Mouse (Mus musculus) frontal cortex, adult (tissue): ENCODE results near the gene Txndc11.
"Not testable (repeated sequence)": the region's sequence is repeated elsewhere in the genome, so short reads cannot be mapped to it uniquely, and the experiment has no call there.

Source experiments
- ATAC-seq: cut with Nextera tagmentation; 2 replicates; pipeline ENCODE4 v1.9.2; 2017; ENCODE audit warnings: mild to moderate bottlenecking, moderate library complexity, mixed read lengths; ENCODE audit not compliant: low TSS enrichment

The Txndc11 gene

DNA sequence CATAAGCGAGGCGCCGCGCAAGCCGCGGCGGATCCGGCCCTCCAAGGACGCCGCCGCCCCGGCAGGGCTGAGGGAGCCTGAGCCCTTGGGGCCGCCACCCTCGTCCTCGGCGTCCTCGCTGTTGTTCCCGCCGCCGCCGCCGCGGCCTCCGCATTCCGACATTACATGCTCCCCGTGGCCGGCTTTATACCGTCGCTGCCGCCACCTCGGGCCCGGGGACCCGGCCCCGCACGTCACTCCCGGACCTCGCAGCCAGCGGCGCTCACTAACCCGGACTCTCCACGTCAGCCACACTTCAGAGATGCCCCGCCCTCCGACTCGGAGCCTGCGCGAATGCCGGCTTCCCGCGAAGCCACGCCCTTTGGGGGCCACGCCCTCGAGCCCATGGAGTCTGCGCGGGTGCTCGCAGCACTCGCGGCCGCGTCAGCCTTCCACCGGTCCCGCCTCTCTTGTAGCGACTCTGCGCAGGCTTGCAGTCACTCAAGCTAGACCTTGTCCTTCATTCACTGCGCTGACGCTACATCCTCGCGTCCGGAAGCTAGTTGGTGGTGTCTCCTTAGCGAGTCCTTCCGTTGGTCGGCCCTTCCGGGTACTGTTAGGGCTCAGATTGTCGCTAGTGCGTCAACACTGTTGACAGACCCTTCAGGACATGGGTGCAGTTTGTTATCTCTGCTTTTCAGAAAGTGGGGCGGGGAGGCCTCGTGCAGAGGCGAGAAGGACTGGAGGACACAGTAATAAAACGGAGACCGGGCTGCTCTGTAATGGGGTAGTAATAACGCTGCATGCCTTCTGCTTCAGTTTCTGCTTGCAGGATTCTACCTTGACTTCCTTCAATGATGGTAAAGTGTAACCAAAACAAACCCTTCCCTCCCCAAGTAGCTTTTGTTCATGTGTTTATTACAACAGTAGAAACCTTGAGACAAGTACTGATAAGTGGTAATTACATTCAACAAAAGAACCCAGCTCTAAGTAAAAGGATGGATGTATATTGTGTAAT, at the start of gene Txndc11:
Txndc11 (minus strand) TSS at position 303 of the 997 bp plus-strand sequence.
- peak; percentile 96 for ATAC-seq

DNA sequence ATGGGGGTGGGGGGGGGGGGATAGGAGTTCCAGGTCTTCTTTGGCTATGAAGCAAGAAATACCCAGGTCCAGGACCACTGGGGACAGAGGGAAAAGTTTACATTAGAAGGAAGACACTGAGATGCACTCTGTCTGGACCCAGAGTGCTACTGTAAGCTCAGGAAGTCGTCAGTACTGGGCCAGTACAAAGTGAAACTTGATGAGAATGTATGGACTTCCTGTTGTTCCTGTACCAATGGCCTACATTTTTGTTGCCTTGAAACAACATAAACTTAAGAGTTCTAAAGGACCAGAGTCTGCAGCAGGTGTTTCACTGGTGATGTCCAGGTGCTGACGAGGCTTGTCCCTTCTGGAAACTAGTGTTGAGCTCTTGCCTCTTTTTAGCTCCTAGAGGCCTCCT, 43.0 kb upstream of the Txndc11 start:
- no peak for ATAC-seq

- ATAC-seq: no peak
Measured at GRCm38 (mm10) chr16:11176884-11177244, 42.4 kb upstream of the Txndc11 start.

DNA sequence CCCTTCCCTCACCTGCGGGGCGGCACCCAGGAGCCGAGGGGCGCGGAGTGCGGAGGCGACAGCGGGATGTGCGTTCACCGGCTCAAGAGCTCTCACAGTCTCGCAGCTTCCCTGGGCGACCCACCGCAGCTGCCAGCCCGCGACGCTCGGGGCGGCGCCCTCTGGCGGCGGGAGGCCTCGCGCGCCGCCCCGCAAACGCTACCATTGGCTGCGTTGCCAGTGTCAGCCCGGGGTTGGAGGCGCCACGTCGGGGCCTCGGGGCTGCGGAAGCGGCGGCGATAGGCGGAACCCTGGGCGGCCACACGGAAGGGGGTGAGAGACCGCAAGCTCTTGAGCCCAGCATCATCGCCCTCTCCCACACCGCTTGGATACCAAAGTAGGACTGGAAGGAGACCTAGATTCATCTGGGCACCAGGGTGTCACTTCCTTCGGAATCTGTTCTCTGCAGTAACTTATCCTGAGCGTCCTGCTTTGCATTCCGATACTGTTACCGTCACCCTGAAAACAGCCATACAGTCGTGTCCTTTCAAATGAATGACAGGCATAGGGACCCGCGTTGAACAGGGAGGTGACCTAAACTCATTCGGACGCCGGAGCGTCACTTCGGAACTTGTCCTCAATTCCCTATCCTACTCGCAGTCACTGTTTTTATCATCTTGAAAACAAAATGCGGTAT, 41.9 kb upstream of the Txndc11 start, which contains the start of gene Zc3h7a:
Zc3h7a (minus strand) TSS at position 186 of the 676 bp plus-strand sequence.
- peak; percentile 95 for ATAC-seq

DNA sequence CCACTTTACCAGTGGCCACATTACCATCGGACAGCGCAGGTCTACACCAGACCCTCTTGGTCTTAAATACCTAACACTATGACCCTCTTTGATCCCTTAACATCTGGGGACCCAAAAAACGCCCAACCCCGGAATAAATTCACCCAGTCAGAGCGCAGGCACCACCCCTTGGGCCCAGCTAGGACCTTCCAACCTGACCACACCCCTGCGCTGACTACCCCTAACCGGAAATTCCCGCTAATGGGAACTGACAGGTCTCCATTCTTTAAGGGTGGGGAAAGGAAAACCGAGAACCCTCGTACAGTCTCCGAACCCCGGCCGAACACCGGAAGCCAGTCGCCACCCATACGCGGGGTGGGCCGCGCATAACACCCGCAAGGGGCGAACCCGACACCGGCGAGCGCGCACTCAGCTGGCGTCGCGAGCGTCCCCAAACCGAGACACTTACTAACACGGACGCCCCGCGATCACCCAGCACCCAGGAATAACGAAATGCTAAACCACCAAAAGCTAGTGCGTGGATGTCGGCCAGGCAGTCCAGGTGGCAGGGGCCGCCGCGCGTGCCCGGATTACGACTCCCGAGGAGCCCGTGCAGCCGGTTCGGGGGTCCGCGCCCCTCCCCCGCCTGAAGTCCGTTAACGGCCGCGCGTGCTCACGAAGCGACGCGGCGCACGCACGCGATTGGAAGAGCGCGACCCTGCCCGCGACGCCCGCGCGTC, 41.2 kb upstream of the Txndc11 start:
- ATAC-seq: peak; percentile 20

DNA sequence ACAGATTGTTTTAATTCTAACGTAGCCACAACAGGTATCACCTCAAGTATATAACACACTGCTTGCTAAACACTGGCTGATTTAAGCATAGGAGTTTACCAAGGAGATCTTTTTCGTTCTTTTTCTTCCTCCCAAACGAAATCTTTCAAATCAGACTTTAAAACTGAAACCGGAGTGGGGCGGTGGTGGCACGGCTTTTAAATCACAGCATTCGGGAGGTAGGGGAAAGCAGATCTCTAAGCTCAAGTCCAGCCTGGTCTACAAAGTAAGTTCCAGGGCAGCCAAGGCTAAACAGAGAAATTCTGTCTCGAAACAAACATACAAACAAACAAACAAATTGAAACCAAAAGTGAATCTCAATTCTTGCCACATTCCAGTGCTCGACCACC, 40.6 kb upstream of the Txndc11 start:
- no peak for ATAC-seq

GRCm38 (mm10) chr16:11174671-11175081, 40.2 kb upstream of the Txndc11 start:
- ATAC-seq: peak; percentile 24

DNA sequence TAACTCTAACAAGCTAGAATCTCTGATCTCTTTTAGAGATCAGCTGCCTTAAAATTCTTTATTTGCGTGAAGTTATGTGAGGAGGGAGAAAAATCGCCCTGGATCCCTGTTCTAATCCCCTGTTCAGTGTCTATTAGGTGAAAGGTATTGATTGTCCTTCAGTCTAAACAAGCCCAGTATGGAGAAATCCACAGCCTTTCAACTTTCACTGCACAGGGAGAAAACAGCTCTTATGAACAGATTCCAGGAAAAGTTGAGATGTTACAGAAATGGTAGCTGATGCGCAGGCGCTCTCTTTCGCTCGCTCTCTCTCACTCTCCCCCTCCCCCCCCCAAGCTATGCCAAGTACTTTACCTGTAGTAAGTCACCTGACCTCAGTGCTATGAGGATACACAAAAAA, 37.2 kb upstream of the Txndc11 start:
- no peak for ATAC-seq

- ATAC-seq: peak; percentile 95
Measured at GRCm38 (mm10) chr16:11166431-11166830, 32.0 kb upstream of the Txndc11 start.

GRCm38 (mm10) chr16:11164695-11165255, 30.3 kb upstream of the Txndc11 start:
- no peak for ATAC-seq

DNA sequence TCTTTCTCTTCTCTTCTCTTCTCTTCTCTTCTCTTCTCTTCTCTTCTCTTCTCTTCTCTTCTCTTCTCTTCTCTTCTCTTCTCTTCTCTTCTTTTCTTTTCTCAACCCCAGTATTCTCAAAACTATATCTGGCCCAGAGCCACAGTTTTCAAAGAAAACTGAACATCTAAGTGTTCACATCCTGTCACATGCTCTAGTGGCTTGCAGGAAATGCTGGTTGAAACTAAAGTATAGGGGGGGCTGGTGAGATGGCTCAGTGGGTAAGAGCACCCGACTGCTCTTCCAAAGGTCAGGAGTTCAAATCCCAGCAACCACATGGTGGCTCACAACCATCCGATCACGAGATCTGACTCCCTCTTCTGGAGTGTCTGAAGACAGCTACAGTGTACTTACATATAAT, 23.3 kb upstream of the Txndc11 start:
- ATAC-seq: not testable (repeated sequence)

- ATAC-seq: no peak
Measured at GRCm38 (mm10) chr16:11154500-11154899, 20.1 kb upstream of the Txndc11 start.

GRCm38 (mm10) chr16:11143706-11144483, 9.4 kb upstream of the Txndc11 start:
- not testable (repeated sequence) for ATAC-seq

- ATAC-seq: no peak; the same call in 1 of the 2 replicates
Measured at GRCm38 (mm10) chr16:11133476-11134347, 738 bp downstream of the Txndc11 start.

DNA sequence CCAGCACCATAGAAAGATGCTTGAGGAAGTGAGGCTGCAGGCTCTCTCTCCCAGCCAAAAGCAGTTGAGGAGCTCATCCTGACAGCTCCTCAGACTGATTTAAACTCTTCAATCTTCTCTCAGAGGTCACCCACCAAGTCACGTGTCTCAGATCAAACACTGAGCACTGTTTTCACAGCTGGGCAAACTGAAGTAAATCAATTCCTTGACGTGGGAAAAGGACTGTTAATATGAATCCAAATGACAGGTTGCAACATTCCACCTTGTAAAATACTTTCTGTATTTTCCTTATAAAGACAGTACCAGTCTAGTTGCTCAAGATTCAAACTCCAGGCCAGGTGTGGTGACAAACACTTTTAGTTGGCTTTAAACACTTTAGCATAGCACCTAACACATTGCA, 1.6 kb downstream of the Txndc11 start:
- ATAC-seq: no peak

DNA sequence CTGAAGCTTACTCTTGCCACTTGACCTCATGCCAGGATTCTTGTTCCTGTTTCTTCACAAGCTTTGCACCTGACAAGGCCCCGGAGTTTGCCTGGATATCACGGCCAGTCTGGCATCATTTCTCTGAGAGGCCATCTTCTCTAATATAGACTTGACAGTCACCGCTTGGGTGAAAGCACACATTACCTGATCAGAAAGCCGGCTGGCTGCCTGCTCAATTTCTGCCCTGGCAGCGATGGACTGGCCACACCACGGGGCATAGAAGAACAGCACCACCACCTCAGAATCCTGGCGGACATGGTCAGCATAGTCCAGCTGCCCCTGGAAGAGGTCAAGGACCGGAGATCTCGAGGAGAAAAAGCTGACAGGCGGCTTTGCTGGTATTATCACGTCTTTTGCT, 6.1 kb downstream of the Txndc11 start:
- ATAC-seq: no peak

DNA sequence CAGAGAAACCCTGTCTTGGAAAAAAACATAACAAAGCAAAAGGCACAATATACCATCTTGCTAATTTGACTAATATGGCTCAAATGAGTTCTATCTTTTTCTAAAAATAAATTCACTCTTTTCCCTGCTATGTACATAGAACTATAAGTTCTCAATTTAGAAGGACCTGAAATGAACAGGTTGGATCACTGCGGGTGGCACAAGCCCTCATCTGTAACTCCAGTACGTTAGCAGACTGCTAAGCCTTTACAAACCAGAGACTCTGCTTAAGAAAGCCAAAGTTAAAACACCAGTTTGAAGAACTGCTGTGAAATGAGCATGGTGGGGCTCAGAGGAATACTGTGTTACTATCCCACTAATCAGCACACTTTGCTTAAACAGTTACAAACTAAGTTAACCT, 9.1 kb downstream of the Txndc11 start:
- ATAC-seq: no peak

- ATAC-seq: no peak
Measured at GRCm38 (mm10) chr16:11124110-11124509, 10.3 kb downstream of the Txndc11 start.

- ATAC-seq: no peak
Measured at GRCm38 (mm10) chr16:11122625-11123024, 11.8 kb downstream of the Txndc11 start.

GRCm38 (mm10) chr16:11109198-11109740, 25.2 kb downstream of the Txndc11 start:
- ATAC-seq: peak; percentile 77; the same call in 1 of the 2 replicates
